Mouse (Mus musculus) MN1 (cell line): ENCODE results near the gene St5.

ENCODE experiments used
- DNase-seq: peaks from one replicate; pipeline ENCODE4 v3.0.0-alpha.2; 2016; ENCODE audit warnings: low spot score

The St5 gene

DNA sequence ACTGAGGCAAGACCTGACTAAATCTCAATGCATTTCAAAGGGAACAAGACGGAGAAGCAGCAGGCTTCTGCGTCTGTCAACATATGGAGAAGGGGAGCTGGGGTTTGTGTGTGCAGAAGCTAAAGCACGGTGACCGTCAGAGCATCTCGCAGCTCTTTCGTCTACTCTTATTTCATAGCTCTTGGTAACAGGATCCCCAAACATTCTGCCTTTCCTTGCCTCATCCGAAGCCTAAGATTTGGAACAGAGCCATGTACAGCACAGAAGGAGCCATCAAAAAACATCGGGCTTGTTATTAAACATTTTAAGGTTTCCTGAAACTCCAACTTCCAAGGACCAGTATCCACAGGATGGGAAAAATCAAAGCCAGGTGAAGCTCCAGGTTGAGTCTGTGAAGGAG is 62.3 kb downstream of the St5 start:
- no peak for DNase-seq

GRCm38 (mm10) chr7:109637391-109637790 is 66.0 kb downstream of the St5 start:
- no peak for DNase-seq

DNA sequence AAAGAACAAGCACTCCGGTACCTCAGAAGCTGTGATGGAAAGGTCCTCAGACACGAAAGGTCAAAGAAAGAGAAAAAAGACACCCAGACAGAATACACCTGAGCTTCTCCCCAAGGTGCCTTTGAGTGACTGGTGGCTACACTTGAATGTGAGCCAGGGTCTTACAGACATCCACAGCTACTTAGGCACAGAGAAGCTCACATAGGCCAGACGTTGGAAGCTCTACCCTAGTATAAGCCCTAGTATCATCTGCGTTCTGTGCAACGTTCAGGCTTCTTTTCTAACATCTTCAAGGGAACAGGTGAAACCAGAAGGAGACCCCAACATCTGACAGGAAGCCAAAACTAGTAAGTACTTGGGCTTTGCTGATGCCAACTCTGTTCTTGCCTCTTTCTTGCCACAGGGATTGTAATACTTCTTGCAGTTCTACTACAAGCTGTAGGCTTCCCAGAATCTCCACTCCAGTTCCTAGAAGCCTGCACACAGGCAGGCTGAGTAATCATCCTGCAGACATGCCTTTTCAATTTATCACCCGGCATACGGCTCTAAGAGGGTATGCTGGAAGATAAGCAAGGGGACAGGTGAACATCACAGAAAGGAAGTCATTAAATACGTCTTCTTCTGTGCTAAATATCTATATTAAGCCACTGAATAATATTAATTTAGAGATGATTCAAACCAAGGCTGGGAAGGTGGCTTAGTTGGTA is 67.2 kb downstream of the St5 start:
- DNase-seq: no peak

DNA sequence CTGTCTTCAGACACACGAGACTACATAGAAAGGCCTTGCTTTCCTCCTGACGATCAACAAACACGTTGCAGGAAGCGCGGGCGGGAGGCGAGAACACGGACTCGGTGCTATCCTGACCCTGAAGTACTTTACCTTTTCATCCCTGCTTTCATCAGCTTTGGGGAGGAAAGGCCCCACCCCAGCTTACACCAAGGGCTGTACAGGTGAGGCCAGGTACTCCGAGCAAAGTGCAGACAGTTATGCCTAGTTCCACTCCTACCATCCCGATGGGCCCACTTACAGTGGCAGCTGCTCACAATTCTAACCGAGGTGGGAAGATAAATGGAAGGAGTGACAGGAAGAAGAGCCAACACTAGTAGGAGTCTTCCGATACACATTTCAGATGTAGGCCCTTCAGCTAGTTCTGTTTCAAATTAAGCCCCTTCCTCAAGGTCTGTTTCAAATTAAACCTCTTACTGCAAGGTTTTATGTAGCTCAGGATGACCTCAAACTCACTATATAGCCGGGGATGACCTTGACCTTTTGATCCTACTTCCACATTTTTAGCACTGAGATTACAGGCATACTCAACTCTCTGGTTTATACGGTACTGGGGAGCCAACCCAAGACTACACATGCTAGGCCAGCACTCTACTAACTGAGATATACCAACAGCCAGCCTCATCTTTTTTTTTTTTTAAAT is 69.9 kb downstream of the St5 start:
- DNase-seq: no peak

- DNase-seq: no peak
These were observed 72.1 kb downstream of the St5 start for GRCm38 (mm10) chr7:109631330-109631729.

- no peak for DNase-seq
These were observed 73.3 kb downstream of the St5 start for GRCm38 (mm10) chr7:109629871-109630778.

GRCm38 (mm10) chr7:109628935-109629609 is 74.3 kb downstream of the St5 start:
- no peak for DNase-seq

GRCm38 (mm10) chr7:109627851-109628250 is 75.6 kb downstream of the St5 start:
- no peak for DNase-seq

- DNase-seq: no peak
These were observed 81.1 kb downstream of the St5 start for GRCm38 (mm10) chr7:109622234-109622838.

DNA sequence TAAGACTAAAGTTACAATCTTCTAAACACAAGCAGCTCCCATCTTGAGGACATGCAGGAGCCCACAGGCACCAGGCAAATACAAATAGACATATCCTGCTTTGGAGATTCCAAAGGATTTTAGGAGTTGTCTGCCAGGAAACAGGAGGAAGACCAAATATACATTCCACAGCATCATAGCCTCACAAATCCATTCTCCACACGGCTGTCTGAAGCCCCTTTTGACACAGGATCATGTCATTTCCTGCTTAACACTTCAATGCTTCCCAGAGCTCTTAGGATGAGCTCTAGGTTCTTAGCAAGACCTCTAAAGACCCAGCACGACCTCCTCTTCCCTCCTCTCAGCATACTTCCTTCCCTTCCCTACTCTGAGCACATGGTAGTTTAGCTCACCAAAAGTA is 82.4 kb downstream of the St5 start:
- DNase-seq: no peak

DNA sequence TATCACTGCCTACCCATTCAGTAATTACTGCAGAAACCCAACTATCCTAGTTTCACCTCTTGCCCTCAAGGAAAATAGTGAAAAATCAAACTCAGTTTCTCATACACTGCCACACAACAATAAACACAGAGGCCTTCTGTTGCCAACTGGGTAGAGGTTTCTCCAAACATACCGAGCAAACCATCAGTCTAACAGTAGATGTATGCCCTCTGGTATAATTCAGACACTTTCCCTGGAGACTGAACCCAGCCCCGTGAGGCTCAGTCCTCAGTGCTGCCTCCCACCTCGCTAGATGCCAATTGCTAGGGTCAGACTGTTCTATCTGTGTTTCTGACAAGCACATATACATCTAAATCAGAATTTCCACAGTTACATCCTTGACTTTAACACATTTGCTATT is 83.1 kb downstream of the St5 start:
- DNase-seq: no peak

- peak; percentile 44 for DNase-seq
These were observed 84.7 kb downstream of the St5 start for GRCm38 (mm10) chr7:109618721-109619120.

DNA sequence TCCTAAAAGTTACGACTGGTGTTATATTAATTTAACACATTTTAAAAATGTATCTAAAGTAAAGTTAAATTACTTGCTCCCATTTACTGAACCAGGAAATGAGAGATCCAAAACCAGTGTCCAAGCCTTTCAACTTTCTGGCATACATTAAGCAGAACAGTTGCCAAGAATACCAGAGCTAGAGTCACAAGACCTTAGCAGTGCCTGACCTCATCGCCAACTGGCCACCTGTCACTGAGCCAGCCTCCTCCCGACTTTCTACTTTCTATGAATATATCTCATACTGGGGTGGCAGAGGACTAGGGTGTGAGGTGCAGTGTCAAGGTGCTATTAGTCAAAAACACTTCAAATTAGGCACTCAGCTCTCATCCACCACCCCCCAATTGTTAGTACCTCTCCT is 85.6 kb downstream of the St5 start:
- peak; percentile 14 for DNase-seq

DNA sequence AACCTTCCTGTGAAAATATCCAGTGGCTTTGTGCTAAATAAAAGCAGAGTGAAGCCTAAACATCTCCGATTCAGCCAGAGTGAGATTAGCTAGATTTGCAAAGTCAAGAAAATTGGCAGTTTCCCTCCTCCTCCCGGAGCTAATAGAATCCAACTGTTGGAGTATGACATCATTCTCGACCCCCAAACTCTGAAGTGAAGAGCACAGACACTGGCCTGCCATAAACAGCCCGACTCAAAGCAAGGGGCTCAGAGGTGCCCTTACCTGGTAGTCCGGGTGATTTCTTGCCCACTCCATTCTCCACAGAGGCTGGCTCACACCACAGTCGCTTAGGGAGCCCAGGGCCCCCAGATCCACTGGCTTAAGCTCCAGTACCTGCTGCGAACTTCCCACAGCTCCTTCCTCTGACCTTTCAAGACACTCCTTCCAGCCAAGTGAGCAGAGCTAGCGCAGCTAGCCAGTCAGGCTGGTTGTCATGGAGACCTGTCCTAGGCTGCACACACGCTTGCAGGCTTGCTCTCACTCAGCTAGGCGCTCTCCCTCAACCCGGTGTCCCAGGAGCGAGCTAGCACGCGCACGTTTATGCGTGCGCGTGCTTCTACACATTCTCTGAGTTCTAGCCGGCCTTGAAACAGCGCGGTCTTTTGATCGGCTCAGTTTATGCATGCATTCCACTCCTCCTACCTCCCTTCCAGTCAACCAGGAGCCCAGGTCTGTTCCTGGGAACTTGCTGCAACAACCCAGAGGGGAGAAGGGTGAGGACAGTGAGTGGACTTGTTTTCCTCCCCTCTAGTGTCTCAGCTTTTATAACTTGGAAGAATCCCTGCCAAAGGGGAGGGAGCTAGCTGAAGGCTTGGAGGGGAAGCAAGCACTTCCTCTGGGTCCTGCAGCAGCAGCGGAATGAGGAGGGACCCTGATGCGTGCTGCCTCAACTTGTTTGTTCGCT is 87.1 kb downstream of the St5 start:
- peak; percentile 52 for DNase-seq

- DNase-seq: no peak
These were observed 87.8 kb downstream of the St5 start for GRCm38 (mm10) chr7:109615601-109616000.

- no peak for DNase-seq
These were observed 88.5 kb downstream of the St5 start for GRCm38 (mm10) chr7:109614939-109615338.

DNA sequence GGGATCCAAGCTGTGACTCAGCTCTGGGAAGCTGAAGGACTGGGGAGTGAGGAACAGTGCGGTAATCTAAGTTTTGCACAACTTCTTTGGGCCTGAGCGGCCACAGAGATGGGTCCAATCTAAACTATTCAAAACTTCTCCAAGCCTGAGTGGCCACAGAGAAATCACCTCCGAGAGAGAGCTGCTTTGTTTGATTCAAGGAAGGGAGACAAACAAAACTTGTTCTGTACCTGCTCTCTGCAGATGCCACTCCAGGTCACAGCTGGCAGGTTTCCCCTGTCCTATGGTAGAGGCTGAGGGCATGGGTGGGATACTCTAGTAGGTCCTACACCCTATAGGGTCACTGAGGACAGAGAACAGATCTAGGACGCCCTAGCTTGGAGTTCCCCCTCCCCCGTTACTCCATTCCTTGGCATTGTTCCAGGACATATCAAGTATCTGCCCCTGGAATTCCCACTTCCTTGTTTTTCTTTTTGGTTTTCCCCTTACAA is 89.8 kb downstream of the St5 start:
- DNase-seq: no peak

DNA sequence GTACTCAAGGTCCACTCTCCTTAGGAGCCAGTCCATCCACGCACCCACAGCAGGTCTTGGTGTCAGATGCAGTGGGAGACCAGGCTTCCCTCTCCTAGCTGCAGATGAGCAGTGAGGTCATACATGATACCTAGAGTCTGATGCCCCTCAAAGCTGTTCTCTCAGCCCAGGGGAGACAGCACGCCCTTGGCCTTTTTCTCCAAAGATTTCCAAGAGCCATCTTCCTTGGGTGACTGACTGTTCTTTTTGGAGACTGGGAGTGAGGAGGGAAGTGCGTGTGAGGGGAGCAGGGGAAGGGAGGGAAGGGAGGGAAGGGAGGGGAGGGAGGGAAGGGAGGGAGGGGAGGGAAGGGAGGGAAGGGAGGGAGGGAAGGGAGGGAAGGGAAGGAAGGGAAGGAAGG is 90.4 kb downstream of the St5 start:
- no peak for DNase-seq

- no peak for DNase-seq
These were observed 90.9 kb downstream of the St5 start for GRCm38 (mm10) chr7:109612531-109612930.

GRCm38 (mm10) chr7:109610348-109610747 is 93.1 kb downstream of the St5 start:
- DNase-seq: no peak
